ENCODE assay signal across 16 mouse cellular contexts in the genomic region with DNA sequence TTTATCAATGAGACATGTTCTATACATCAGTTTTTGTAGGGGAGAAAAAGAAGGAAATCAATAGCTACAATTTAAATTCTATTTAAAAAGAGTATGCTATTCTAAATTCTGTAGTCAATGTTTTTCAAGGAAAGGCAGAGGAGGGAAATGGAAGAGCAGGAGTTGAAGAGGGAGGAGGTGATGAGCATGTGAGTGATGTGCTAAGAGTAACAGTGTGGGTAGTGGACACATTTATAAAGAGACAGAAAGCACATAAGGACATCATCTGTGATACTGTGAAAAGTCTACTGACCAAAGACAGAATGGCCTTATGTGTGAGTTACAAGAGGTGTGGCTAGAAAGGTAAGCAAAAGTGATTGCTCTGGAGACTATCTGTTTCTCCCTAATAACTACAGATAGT.
"Had no signal": no experiment of that assay in that cellular context is flagged by ENCODE, and none has a peak within 500 bp of the region (broad histone marks: within the 10 kb centered on the region; RNA-seq: fewer than 3 reads in every experiment).

No protein-coding gene starts in this region.

- H3K4me1 ChIP-seq: neural tube, embryonic 12.5 days; neural tube, embryonic 13.5 days; neural tube, embryonic 15.5 days; stomach, embryonic 15.5 days had no signal

- H3K4me3 ChIP-seq: neural tube, embryonic 12.5 days; neural tube, embryonic 13.5 days; neural tube, embryonic 15.5 days; stomach, embryonic 15.5 days had no signal

- H3K4me2 ChIP-seq: neural tube, embryonic 12.5 days; neural tube, embryonic 13.5 days; neural tube, embryonic 15.5 days; stomach, embryonic 15.5 days had no signal

- DNase-seq: retina, postnatal 1 day; right cerebral cortex, postnatal 14 days; right cerebral cortex, postnatal 25 days; right cerebral cortex, postnatal 4 days; spleen, adult 18-20 months; thymus, adult 18-20 months; thymus, adult 2 months; thymus, postnatal 14 days; thymus, postnatal 25 days; thymus, postnatal 36 days; thymus, postnatal 4 days had no signal

- H3K27ac ChIP-seq: neural tube, embryonic 12.5 days; neural tube, embryonic 13.5 days; neural tube, embryonic 15.5 days; stomach, embryonic 15.5 days; stomach, postnatal 0 days had no signal

- H3K36me3 ChIP-seq: neural tube, embryonic 12.5 days; neural tube, embryonic 13.5 days; neural tube, embryonic 15.5 days; stomach, embryonic 15.5 days had no signal

- H3K9ac ChIP-seq: neural tube, embryonic 12.5 days; neural tube, embryonic 13.5 days; neural tube, embryonic 15.5 days; stomach, embryonic 15.5 days had no signal

- H3K9me3 ChIP-seq: neural tube, embryonic 12.5 days; neural tube, embryonic 13.5 days; neural tube, embryonic 15.5 days; stomach, embryonic 15.5 days had no signal

- H3K27me3 ChIP-seq: neural tube, embryonic 12.5 days; neural tube, embryonic 13.5 days; neural tube, embryonic 15.5 days; stomach, embryonic 15.5 days had no signal
